Mouse (Mus musculus): ENCODE results near the gene Hacd2.
A peak's percentile ranks its signal among the peaks of the same experiment; 100 is the strongest.

Hacd2 gene

DNA sequence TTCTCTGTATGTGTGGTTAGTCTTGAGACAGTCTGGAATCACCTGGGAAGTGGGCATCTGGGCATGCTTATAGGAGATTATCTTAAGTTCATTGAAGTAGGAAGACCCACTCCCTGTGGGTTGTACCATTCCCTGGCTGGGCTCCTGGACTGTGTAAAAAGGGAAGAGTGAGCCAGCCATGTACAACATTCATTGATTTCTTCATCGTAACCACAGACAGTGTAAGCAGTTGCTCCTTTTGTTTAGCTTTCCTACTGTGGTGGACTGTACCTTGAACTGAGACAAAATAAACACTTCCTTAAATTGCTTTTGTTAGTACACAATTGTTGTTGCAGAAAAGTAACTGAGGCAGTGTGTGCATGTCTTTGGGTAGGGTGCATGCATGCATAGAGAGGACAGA, 33.6 kb downstream of the Hacd2 start:
- no peak for DNase-seq

DNA sequence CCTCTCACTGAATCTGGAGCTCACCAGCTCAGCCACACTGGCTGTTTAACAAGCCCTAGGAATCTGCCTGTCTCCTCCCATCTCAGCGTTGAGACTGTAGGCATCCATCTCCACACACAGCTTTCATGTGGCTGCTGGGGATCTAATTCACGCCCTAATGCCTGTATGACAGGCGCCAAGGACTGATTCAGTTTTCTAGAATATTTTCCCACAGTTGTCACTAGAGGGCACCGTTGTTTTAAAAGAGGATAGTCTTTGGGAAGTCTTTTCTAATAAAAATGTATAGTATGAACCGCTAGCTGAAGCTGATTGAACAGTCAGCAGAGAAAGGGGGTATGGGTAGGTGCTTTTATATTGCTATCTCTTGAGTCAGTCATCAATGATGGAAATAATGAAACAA, 34.1 kb downstream of the Hacd2 start:
- peak; percentile 25 to 44 for DNase-seq

- DNase-seq = no peak
Measured at GRCm38 (mm10) chr16:35056786-35057185, 34.6 kb downstream of the Hacd2 start.

GRCm38 (mm10) chr16:35061017-35061416, 38.8 kb downstream of the Hacd2 start:
- DNase-seq = peak in 1 of 2 experiments; percentile 23

DNA sequence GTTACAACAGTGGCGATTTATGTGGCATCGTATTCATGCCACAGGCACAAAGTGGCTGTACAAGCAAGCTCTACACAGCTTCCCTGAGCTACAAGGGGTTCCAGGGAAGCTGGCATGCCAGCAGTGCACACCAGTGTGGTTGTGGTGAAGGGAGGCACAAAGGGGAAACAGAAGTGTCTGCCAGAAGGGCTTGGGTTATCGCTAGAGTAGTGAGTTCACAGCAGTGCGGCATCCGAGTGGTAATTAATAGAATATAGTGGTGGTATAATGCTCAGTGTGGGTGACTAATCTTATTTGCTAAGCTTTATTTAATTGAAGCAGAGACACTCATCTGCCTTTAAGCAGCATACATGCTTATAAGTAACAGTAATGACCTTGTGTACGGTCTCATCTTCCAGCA, 43.5 kb downstream of the Hacd2 start:
- no peak for DNase-seq

DNA sequence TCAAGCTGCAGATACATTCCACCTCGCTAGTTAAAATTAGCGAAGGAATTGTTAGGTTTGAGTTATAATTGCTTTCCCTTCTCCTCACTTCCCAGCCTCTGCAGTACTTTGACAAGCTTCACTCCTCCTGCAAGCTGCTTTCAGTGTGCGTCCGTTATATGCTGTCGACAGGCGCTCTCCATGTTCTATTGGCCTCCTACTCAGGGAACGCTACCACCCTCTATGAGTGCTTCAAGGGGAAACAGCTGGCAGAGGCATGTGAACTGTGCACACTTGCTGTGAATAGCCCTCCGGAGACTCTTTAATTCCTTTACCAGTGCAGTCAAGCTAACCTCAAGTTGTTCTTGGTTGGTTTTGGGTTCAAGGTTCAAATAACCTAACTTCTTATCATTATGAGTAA, 44.9 kb downstream of the Hacd2 start:
- DNase-seq = no peak

- no peak for DNase-seq
Measured at GRCm38 (mm10) chr16:35067631-35068030, 45.4 kb downstream of the Hacd2 start.

DNA sequence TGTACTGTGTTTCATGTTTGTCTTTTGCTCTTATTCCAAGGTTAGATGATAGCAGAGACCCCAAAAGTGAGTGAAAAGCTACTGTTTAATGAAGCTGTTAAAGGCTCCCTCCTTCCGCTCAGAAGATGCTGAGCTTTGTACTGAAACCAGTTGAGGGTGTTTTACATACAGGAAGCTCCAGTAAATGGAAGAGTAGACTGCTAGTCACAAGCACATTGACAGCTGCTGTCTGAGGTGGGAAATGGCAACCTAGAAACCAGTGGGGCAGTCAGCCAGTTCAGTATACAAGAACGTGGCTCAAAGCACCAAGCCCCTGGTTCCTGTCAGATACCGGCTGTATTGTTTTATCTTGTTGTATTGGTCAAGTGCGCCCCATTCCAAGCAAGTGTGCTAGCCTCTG, 46.7 kb downstream of the Hacd2 start:
- no peak for DNase-seq

- no peak for DNase-seq
Measured at GRCm38 (mm10) chr16:35074436-35074835, 52.2 kb downstream of the Hacd2 start.

- no peak for DNase-seq
Measured at GRCm38 (mm10) chr16:35075643-35076042, 53.4 kb downstream of the Hacd2 start.

DNA sequence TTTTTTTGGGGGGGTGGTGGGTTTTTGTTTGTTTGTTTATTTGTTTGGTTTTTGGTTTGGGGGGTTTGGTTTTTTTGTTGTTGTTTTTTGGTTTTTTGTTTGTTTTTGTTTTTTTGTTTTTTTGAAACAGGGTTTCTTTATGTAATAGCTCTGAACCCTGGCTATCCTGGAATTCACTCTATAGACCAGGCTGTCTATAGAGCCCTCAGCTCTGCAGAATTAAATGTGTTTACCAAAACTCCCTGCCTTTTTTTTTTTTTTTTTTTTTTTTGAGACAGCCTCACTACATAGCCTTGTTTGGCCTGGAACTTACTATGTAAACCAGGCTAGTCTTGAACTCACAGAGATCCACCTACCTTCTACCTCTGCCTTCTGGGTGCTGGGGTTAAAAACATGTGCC, 71.3 kb downstream of the Hacd2 start:
- DNase-seq = no peak

GRCm38 (mm10) chr16:35097870-35098530, 75.8 kb downstream of the Hacd2 start:
- no peak for DNase-seq

- DNase-seq = no peak
Measured at GRCm38 (mm10) chr16:35101751-35102420, 79.7 kb downstream of the Hacd2 start.

DNA sequence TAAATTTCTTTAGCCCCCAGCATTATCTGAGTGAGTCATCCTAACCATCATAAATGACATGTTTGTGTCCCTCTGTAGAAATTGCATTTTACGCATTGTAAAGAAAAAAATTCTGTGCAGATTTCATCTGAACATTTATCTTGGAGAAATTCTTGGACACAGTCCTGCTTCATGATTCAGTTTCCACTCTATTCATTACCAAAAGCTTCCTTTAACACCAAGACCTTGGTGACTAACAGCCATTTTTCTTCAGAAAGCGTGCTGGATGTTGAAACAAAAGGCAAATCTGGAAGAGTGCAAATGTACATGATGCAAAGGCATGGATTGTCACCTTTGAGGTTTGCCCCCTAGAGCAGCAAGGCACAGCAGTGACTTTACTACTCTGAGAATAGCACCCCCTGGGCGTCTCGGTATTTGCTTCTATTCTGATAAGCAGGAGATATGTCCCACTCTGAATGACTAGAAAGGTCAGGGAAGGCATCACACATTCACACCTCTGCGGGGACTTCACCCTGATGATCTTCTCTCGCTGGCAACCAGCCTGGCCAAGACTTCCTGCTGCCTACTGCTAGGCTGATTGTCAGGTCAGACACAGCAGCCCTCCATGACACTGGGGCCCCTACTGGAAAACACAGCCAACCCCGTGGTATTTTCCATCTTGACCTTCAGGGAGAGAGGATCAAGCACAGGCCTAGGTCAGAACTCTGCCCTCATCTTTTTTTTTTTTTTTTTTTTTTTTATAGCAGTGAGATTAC, 80.8 kb downstream of the Hacd2 start:
- peak in 1 of 2 experiments; percentile 38 for DNase-seq

DNA sequence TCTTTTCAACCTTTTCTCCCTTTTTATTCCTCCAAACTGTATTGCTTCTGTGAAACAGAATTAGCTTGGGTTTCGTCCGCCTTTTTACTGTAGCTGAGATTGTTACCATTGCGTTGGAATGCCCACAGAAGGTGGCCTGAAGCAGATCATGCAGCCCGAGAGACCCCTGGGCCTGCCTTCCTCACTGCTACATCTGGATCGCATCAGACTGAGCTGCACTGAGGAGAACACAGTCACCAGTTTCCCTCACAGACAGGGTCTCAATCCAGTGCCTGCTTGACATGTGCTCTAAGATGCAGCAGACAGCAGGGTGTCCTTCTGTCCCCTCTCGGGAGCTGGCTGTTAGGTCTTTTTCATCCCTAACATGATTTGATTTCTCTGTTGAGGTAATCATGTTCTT, 85.8 kb downstream of the Hacd2 start:
- DNase-seq = no peak

DNA sequence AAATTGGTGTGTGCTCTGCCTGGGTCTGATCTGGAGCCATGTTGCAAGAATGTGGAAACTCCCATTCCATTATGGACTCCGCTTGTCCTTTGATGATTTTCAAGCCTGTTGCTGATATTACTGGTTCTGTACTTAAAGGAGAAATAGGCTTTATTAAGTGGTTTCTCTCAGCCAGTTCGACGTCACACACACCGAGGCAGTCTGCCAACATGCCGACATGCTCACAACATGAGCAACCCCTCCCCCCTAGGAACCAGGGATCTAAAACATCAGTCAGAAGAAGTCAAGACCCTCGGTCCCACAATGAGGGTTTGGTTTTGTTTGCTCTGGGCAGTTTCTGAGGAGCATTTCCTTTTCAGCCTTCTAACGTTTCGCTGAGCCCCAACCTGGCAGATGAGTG, 86.9 kb downstream of the Hacd2 start:
- peak in 1 of 2 experiments; percentile 24 for DNase-seq

- DNase-seq = no peak
Measured at GRCm38 (mm10) chr16:35109656-35110291, 87.5 kb downstream of the Hacd2 start.

DNA sequence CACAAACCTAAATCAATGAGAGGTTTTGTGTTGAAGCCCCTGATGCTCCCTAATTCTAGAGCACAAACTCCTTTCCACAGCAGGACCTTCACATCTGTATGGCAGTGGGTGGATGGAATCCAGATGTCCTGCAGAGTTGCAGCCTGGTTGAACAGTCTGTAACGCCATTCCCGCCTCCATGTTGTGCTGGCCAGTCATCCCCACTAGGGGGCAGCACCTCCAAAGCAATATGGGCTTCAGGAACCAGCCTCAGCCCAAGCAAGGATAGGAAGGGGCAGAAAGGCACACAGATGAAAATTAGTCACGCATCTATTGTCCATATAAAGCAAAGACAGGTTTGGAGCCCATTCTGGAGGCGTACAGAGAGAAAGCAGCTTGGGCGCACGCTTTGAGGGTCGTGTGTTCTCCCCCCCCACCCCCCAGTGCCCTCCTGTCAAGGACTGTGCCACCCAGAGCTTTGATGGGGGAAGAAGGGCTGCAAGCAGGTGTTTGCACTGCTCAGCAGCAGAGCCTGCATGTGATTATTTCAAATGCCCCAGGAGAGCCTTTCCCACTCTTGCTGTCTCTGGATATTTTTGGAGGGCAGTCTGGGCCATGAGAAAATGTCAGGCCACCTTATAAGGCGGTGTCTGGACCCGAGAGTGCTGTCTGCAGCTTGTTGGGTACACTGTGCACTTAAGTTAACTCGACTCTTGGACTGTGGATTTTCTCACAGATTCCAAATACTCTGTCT, 88.3 kb downstream of the Hacd2 start:
- DNase-seq = peak; percentile 87 to 91

- DNase-seq = peak in 1 of 2 experiments; percentile 63
Measured at GRCm38 (mm10) chr16:35111143-35111620, 89.0 kb downstream of the Hacd2 start.

- no peak for DNase-seq
Measured at GRCm38 (mm10) chr16:35113496-35113895, 91.3 kb downstream of the Hacd2 start.

- DNase-seq = no peak
Measured at GRCm38 (mm10) chr16:35116328-35116956, 94.2 kb downstream of the Hacd2 start.

GRCm38 (mm10) chr16:35117436-35117835, 95.2 kb downstream of the Hacd2 start:
- no peak for DNase-seq
